Mouse (Mus musculus) liver, embryonic 14.5 days (tissue): ENCODE data around the gene Gm10197.

Experiments
- CTCF ChIP-seq: IDR thresholded peaks from 2 replicates; pipeline ENCODE4 v1.5.1; 2016; ENCODE audit warnings: antibody characterized with exemption, low read depth, control low read depth
- EP300 ChIP-seq: IDR thresholded peaks from 2 replicates; pipeline ENCODE4 v1.6.1; 2016; ENCODE audit warnings: antibody characterized with exemption, low read depth

- TF ChIP-seq CTCF (no peak), EP300 (no peak)
Measured at GRCm38 (mm10) chr19:53373570-53373969, 2.0 kb upstream of the Gm10197 start.
